Mouse (Mus musculus): ENCODE measurements around the gene Zfp423. TPM values are rescaled to one million over a fixed set of nuclear protein-coding genes. Genes with fewer than 3 reads are reported as not detected.

The Zfp423 gene
- polyA plus RNA-seq, 1 experiment from 2014 or later = 2.1 TPM

GRCm38 (mm10) chr8:87956001-87956400 lies 3.4 kb downstream of the Zfp423 start:
- H3K4me1 ChIP-seq (ENCODE audit: insufficient read depth, low read depth, low read length) = peaks cover 7% of the 10 kb centered on the region; the same call in 1 of the 2 replicates
- WGBS = 73% methylated on average over 5 of the region's 5 CpGs
- no peak overlapping the region for H3K27ac ChIP-seq (ENCODE audit: low read length)
- H3K36me3 ChIP-seq (ENCODE audit: insufficient read depth, low read length) = no peaks in the 10 kb centered on the region
- H3K9me3 ChIP-seq (ENCODE audit: low read length) = no peaks in the 10 kb centered on the region
- DNase-seq (ENCODE audit: low spot score) (no peak), ATAC-seq (no peak)
- no peak overlapping the region for H3K4me2 ChIP-seq (replicated peaks; ENCODE audit: low read depth, low read length)
- no peak overlapping the region for H3K9ac ChIP-seq (replicated peaks; ENCODE audit: low read depth)
- H3K4me3 ChIP-seq (ENCODE audit: low read depth, low read length) = no peak overlapping the region
- H3K27me3 ChIP-seq (replicated peaks; ENCODE audit: insufficient read depth, low read length) = peaks cover 5% of the 10 kb centered on the region; the same call in 1 of the 2 replicates
- no peak for TF ChIP-seq CTCF (IDR thresholded peaks at IDR 0.05)
- TF ChIP-seq EP300 (IDR thresholded peaks at IDR 0.05) = no peak

DNA sequence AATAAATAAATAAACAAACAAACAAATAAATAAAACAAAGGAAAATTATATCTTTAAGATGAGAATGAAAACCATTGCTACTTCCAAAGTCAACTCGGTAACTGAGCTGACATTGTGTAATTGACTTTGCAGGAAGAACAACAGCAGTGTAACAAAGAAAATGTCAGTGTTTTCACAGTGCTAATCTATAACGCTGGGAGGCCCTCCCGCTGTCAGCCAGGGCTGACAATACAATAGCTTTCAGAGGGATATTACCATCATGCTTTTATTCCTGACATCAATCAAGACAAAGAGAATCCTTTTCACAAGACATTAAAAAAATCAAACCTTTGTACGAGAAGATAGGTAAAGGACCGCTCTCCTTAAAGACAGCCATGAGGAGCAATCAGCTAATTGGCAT lies 5.9 kb downstream of the Zfp423 start:
- no peak overlapping the region for H3K27ac ChIP-seq (ENCODE audit: low read length)
- no peaks in the 10 kb centered on the region for H3K9me3 ChIP-seq (ENCODE audit: low read length)
- H3K4me1 ChIP-seq (ENCODE audit: insufficient read depth, low read depth, low read length) = peaks cover 7% of the 10 kb centered on the region; the same call in 1 of the 2 replicates
- ATAC-seq (no peak), DNase-seq (ENCODE audit: low spot score) (no peak)
- H3K4me3 ChIP-seq (ENCODE audit: low read depth, low read length) = no peak overlapping the region
- no peak overlapping the region for H3K9ac ChIP-seq (replicated peaks; ENCODE audit: low read depth)
- no peaks in the 10 kb centered on the region for H3K36me3 ChIP-seq (ENCODE audit: insufficient read depth, low read length)
- TF ChIP-seq EP300 (IDR thresholded peaks at IDR 0.05) (no peak), CTCF (IDR thresholded peaks at IDR 0.05) (no peak)
- H3K4me2 ChIP-seq (replicated peaks; ENCODE audit: low read depth, low read length) = no peak overlapping the region
- 64% methylated on average over 5 of the region's 5 CpGs for WGBS
- no peaks in the 10 kb centered on the region for H3K27me3 ChIP-seq (replicated peaks; ENCODE audit: insufficient read depth, low read length)

- H3K27me3 ChIP-seq (replicated peaks; ENCODE audit: insufficient read depth, low read length) = no peaks in the 10 kb centered on the region
- H3K4me1 ChIP-seq (ENCODE audit: insufficient read depth, low read depth, low read length) = no peaks in the 10 kb centered on the region
- H3K4me2 ChIP-seq (replicated peaks; ENCODE audit: low read depth, low read length) = no peak overlapping the region
- DNase-seq (ENCODE audit: low spot score) = no peak
- H3K27ac ChIP-seq (ENCODE audit: low read length) = no peak overlapping the region
- 80% methylated on average over 6 of the region's 6 CpGs for WGBS
- H3K4me3 ChIP-seq (ENCODE audit: low read depth, low read length) = no peak overlapping the region
- no peak overlapping the region for H3K9ac ChIP-seq (replicated peaks; ENCODE audit: low read depth)
- H3K36me3 ChIP-seq (ENCODE audit: insufficient read depth, low read length) = no peaks in the 10 kb centered on the region
- TF ChIP-seq CTCF (IDR thresholded peaks at IDR 0.05) (no peak), EP300 (IDR thresholded peaks at IDR 0.05) (no peak)
- no peaks in the 10 kb centered on the region for H3K9me3 ChIP-seq (ENCODE audit: low read length)
- no peak for ATAC-seq
Measured at GRCm38 (mm10) chr8:87952298-87952697, 7.1 kb downstream of the Zfp423 start.

GRCm38 (mm10) chr8:87944225-87944934 lies 15.0 kb downstream of the Zfp423 start:
- WGBS = 73% methylated on average over 4 of the region's 5 CpGs
- Histone ChIP-seq H3K9ac (replicated peaks; ENCODE audit: low read depth) (no peak overlapping the region), H3K4me1 (ENCODE audit: insufficient read depth, low read depth, low read length) (peaks cover 11% of the 10 kb centered on the region; the same call in 1 of the 2 replicates), H3K9me3 (ENCODE audit: low read length) (no peaks in the 10 kb centered on the region), H3K27me3 (replicated peaks; ENCODE audit: insufficient read depth, low read length) (no peaks in the 10 kb centered on the region), H3K4me2 (replicated peaks; ENCODE audit: low read depth, low read length) (peak overlapping the region; percentile 90), H3K27ac (ENCODE audit: low read length) (no peak overlapping the region), H3K36me3 (ENCODE audit: insufficient read depth, low read length) (no peaks in the 10 kb centered on the region), H3K4me3 (ENCODE audit: low read depth, low read length) (peak overlapping the region; percentile 39; the same call in 1 of the 2 replicates)
- TF ChIP-seq CTCF (IDR thresholded peaks at IDR 0.05) (no peak), EP300 (IDR thresholded peaks at IDR 0.05) (no peak)
- ATAC-seq (no peak), DNase-seq (ENCODE audit: low spot score) (no peak)

GRCm38 (mm10) chr8:87943651-87944091 lies 15.7 kb downstream of the Zfp423 start:
- DNase-seq (ENCODE audit: low spot score) (peak; percentile 21), ATAC-seq (no peak)
- Histone ChIP-seq H3K27me3 (replicated peaks; ENCODE audit: insufficient read depth, low read length) (no peaks in the 10 kb centered on the region), H3K4me3 (ENCODE audit: low read depth, low read length) (peak overlapping the region; percentile 39), H3K4me1 (ENCODE audit: insufficient read depth, low read depth, low read length) (peaks cover 17% of the 10 kb centered on the region; the same call in 1 of the 2 replicates), H3K36me3 (ENCODE audit: insufficient read depth, low read length) (no peaks in the 10 kb centered on the region), H3K9ac (replicated peaks; ENCODE audit: low read depth) (peak overlapping the region; percentile 44), H3K9me3 (ENCODE audit: low read length) (no peaks in the 10 kb centered on the region), H3K4me2 (replicated peaks; ENCODE audit: low read depth, low read length) (peak overlapping the region; percentile 90), H3K27ac (ENCODE audit: low read length) (no peak overlapping the region)
- no peak for TF ChIP-seq CTCF (IDR thresholded peaks at IDR 0.05)
- no peak for TF ChIP-seq EP300 (IDR thresholded peaks at IDR 0.05)
- 10% methylated on average over 31 of the region's 42 CpGs for WGBS

DNA sequence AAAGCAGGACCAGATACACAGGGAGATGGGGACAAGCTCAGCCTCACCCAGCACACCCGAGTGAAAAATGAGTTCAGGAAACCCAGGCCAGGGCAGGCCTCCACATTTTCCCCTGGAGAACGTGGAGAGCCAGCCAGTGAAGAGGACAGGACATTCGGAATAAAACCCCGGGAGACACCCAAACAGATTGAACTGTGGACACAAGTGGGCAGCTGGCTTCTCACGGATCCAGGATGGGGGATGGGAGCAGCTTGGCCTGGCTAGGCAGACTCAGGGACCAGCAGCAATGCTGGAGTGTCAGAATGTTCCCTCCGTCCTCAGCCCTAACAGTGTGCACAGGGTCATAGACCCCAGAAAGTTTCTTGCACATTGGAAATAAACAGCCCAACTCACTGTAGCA lies 18.7 kb downstream of the Zfp423 start:
- H3K9ac ChIP-seq (replicated peaks; ENCODE audit: low read depth) = no peak overlapping the region
- H3K27ac ChIP-seq (ENCODE audit: low read length) = no peak overlapping the region
- DNase-seq (ENCODE audit: low spot score) (peak; percentile 71), ATAC-seq (peak; percentile 36)
- H3K4me1 ChIP-seq (ENCODE audit: insufficient read depth, low read depth, low read length) = peaks cover 24% of the 10 kb centered on the region; the same call in 1 of the 2 replicates
- H3K36me3 ChIP-seq (ENCODE audit: insufficient read depth, low read length) = no peaks in the 10 kb centered on the region
- 29% methylated on average over 6 of the region's 6 CpGs for WGBS
- TF ChIP-seq CTCF (IDR thresholded peaks at IDR 0.05) = no peak
- peak; percentile 57 for TF ChIP-seq EP300 (IDR thresholded peaks at IDR 0.05)
- no peak overlapping the region for H3K4me3 ChIP-seq (ENCODE audit: low read depth, low read length)
- H3K27me3 ChIP-seq (replicated peaks; ENCODE audit: insufficient read depth, low read length) = no peaks in the 10 kb centered on the region
- H3K9me3 ChIP-seq (ENCODE audit: low read length) = no peaks in the 10 kb centered on the region
- no peak overlapping the region for H3K4me2 ChIP-seq (replicated peaks; ENCODE audit: low read depth, low read length)

Data from lung, postnatal 0 days (tissue).